Mouse (Mus musculus): ENCODE data around the gene Prdm2.

DNA sequence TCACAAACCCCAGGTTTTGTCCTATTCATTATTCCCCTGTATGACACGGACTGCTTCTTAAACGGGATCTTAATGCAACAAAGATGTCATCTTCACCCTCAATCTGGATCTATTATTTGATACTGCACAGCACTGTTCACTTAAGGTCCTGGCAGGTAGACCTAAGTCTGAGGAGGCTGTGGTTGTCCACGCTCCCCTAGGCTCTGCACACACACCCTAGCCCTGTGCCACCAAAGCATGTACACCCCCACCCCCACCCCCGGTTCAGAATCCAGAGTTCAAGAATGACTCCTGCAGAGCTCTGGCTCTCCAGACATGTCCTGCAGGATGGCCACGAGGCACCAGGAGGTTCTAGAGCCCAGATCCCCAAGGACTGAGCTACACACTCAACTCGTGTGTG is 87.5 kb downstream of the Prdm2 start:
- TF ChIP-seq GATA1 (IDR thresholded peaks at IDR 0.05; ENCODE audit: low read length) (no peak), TAL1 (IDR thresholded peaks at IDR 0.05; ENCODE audit: low read length) (no peak)
